Mouse (Mus musculus) adipocyte (in vitro differentiated cells): ENCODE data around the gene Fgfr4.

Source experiments
- DNase-seq: peaks from one replicate; pipeline ENCODE4 v3.0.0-alpha.2; 2016; ENCODE audit warnings: low spot score

Gene Fgfr4

GRCm38 (mm10) chr13:55210193-55210970 is 57.9 kb downstream of the Fgfr4 start:
- no peak for DNase-seq

DNA sequence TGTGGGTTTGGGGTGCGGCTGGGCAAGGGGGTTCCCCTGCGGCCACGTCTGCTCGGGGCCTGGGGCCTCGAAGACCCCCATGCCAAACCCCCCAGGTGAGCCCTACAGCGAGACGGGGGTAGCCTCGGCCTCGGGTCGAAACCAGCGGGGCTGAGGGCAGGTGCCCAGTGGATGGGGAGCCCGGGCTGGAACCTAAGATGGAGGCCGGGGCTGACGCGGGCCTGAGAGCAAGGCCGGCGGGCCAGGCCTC is 58.5 kb downstream of the Fgfr4 start:
- DNase-seq: no peak

- no peak for DNase-seq
These were observed 59.0 kb downstream of the Fgfr4 start for GRCm38 (mm10) chr13:55211221-55212010.

DNA sequence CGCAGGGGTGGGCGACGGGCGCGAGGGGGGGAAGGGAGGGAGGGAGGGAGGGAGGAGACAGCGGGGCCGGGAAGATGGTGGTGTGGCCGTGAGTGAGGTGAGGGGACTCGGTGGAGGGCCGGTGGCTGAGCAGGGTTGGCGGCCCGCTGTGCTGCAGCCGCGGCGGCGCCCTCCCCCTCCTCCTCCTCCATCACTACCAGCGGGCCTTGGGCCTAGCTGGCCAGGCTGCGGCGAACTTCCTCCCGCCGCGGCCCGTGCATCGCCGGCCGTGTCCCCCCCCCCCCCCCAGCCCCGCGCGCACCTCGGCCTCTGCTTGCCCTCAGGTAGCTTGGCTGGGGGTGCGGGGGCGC is 59.5 kb downstream of the Fgfr4 start:
- DNase-seq: no peak

DNA sequence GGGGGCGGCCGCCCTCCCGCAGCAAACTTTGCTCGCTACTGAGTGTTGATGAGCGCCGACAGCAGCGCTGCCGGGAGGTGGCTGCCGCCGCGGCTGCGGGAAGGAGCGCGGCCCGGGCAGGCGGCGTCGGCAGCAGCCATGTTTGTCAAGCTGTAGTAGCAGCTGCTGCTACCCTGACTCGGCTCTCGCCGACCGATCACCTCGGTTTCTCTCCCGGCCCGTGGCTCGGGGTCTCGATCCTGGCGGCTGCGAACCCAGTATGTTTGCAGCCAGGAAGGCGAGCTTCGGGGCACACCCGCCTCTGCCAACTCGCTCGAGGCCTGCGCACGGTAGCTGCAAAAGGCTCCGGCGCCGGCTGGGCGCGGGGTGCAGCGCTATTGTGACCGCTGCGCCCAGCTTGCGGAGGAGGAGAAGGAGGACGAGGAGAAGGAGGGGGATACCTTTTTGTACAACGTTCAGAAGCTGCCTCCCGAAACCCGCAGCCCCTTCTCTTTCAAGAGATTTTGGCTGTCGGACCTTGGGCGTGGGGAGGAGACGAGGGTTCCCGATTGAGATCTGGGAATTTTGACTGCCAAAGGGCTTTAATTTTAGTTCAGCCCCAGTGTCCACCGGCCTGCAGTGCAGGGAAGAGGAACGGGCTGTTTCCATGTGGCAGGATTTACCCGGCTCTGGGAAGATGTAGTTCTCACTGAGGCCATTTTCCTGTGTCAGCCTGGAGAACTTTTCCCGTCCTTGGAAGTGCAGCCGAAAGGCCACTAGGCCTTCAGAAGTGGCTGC is 60.1 kb downstream of the Fgfr4 start:
- peak; percentile 76 for DNase-seq

DNA sequence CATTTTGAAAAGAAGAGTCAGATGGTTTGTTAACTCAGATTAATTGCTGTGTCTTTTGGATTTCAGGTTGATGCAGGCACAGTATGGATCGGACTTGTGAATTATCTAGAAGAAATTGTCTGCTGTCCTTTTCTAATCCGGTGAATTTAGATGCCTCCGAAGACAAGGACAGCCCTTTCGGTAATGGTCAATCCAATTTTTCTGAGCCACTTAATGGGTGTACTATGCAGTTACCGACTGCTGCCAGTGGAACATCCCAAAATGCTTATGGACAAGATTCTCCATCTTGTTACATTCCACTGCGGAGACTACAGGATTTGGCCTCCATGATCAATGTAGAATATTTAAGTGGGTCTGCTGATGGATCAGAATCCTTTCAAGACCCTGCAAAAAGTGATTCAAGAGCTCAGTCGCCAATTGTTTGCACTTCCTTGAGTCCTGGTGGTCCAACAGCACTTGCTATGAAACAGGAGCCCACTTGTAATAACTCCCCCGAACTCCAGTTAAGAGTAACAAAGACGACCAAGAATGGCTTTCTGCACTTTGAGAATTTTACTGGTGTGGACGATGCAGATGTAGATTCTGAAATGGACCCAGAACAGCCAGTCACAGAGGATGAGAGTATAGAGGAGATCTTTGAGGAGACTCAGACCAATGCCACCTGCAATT is 60.8 kb downstream of the Fgfr4 start:
- no peak for DNase-seq
